Mouse (Mus musculus) embryonic facial prominence, embryonic 14.5 days (tissue): ENCODE results near the gene Uba2. TPM values are rescaled to one million over a fixed set of nuclear protein-coding genes. Genes with fewer than 3 reads are reported as not detected.
"Not testable (repeated sequence)": the region's sequence is repeated elsewhere in the genome, so short reads cannot be mapped to it uniquely, and the experiment has no call there.

ENCODE experiments used
- ATAC-seq: fragments of 200-750 bp; cut with Nextera tagmentation; 2 replicates; pipeline ENCODE4 v1.8.0; 2017; ENCODE audit warnings: low read depth, moderate number of reproducible peaks, moderate TSS enrichment
- DNase-seq: peaks from one replicate; pipeline ENCODE4 v3.0.0-alpha.2; 2015; ENCODE audit warnings: low spot score
- H3K27ac ChIP-seq: fragments of 300-500 bp; sonication (generic); replicated peaks from 2 replicates; pipeline ENCODE4 v1.5.1; 2014; ENCODE audit warnings: low read depth, mild to moderate bottlenecking, low read length, moderate library complexity
- H3K27me3 ChIP-seq: fragments of 300-500 bp; sonication (generic); replicated peaks from 2 replicates; pipeline ENCODE4 v1.6.1; 2014; ENCODE audit warnings: low read length; ENCODE audit not compliant: control insufficient read depth, insufficient read depth
- H3K36me3 ChIP-seq: fragments of 300-500 bp; sonication (generic); 2 replicates; pipeline ENCODE4 v1.6.1; 2014; ENCODE audit warnings: low read length, mixed read lengths; ENCODE audit not compliant: control insufficient read depth, insufficient read depth
- H3K4me1 ChIP-seq: fragments of 300-500 bp; sonication (generic); 2 replicates; pipeline ENCODE4 v1.6.1; 2014; ENCODE audit warnings: antibody characterized with exemption, low read length; ENCODE audit not compliant: control insufficient read depth, insufficient read depth
- H3K4me2 ChIP-seq: fragments of 300-500 bp; sonication (generic); 2 replicates; pipeline ENCODE4 v1.6.1; 2014; ENCODE audit warnings: low read depth, mild to moderate bottlenecking, low read length, moderate library complexity, mixed read lengths
- H3K4me3 ChIP-seq: fragments of 300-500 bp; sonication (generic); 2 replicates; pipeline ENCODE4 v1.5.1; 2014; ENCODE audit warnings: low read depth, mild to moderate bottlenecking, low read length
- H3K9ac ChIP-seq: fragments of 300-500 bp; sonication (generic); 2 replicates; pipeline ENCODE4 v1.6.1; 2014; ENCODE audit warnings: low read depth, mild to moderate bottlenecking, low read length, moderate library complexity, mixed read lengths
- H3K9me3 ChIP-seq: fragments of 300-500 bp; sonication (generic); 2 replicates; pipeline ENCODE4 v1.6.1; 2016; ENCODE audit warnings: low read length; ENCODE audit not compliant: control insufficient read depth
- WGBS: fragments of 180-500 bp; shearing (Covaris S2); extraction: QIAGEN DNeasy Blood & Tissue Kit; methylation state at CpG from one replicate; pipeline ENCODE4 v1.1.7; 2014; 5-methylcytosine and 5-hydroxymethylcytosine counted together
- polyA plus RNA-seq: library from polyadenylated mRNA; unstranded; fragments of >200 nt; fragmentation: Nextera tagmentation; extraction: Ambion mirVana; gene quantifications from 2 replicates; pipeline ENCODE4 v1.2.1, GENCODE M21; 2014

Uba2 gene
- polyA plus RNA-seq, 1 experiment from 2014 or later: 166 TPM

DNA sequence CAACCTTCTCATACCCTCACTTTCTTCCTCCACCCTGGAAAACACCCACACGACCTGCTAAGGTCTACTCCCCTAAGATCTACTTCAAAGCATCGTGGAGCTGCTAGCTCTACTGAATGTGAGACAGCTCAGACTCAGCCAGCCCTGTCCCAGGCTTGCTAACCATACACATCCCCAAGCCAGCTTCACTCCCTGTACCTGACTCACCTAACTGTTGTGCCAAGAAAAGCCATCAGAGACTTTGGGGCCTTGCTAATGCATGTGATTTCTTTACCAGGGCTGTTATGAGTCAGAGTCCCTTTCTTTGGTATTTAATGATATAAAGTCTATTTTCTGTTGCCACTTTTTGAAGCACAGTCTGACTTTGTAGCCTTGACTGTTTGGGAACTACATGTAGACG lies 38.3 kb downstream of the Uba2 start:
- H3K9ac ChIP-seq: no peak overlapping the region
- ATAC-seq: no peak

DNA sequence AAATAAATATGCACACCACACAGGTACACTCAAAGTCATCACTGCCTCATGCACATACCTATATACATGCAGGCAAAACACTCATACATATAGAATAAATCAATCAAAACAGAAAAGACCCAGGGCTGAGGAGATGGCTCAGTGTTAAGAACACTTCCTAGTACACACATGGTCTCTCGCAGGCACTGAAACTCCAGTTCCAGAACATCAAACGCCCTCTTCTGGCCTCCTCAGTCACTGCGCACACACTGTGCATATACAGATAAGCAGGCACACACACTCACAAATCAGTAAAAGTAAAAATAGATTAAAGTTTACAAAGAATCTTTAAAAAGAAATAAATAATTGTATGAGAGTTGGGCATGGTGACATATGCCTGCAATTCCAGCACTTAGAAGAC lies 43.1 kb downstream of the Uba2 start:
- no peak overlapping the region for H3K4me3 ChIP-seq
- peaks cover 12% of the 10 kb centered on the region; the same call in 1 of the 2 replicates for H3K9me3 ChIP-seq
- H3K4me2 ChIP-seq: no peak overlapping the region
- peaks cover 3% of the 10 kb centered on the region for H3K4me1 ChIP-seq
- no peak overlapping the region for H3K27ac ChIP-seq
- no peaks in the 10 kb centered on the region for H3K27me3 ChIP-seq
- DNase-seq (no peak), ATAC-seq (no peak)
- peaks cover 14% of the 10 kb centered on the region; the same call in 1 of the 2 replicates for H3K36me3 ChIP-seq
- no peak overlapping the region for H3K9ac ChIP-seq
- 83% methylated on average over 3 of the region's 3 CpGs for WGBS

More for the DNA sequence above, 38.3 kb downstream of the Uba2 start:
- Histone ChIP-seq H3K27me3 (no peaks in the 10 kb centered on the region), H3K4me2 (peak overlapping the region; percentile 71), H3K4me3 (peak overlapping the region; percentile 91), H3K27ac (no peak overlapping the region), H3K36me3 (peaks cover 4% of the 10 kb centered on the region; the same call in 1 of the 2 replicates), H3K9me3 (peaks cover 12% of the 10 kb centered on the region; the same call in 1 of the 2 replicates), H3K4me1 (peaks cover 18% of the 10 kb centered on the region)
- no peak for DNase-seq
- 68% methylated on average over 3 of the region's 3 CpGs for WGBS

DNA sequence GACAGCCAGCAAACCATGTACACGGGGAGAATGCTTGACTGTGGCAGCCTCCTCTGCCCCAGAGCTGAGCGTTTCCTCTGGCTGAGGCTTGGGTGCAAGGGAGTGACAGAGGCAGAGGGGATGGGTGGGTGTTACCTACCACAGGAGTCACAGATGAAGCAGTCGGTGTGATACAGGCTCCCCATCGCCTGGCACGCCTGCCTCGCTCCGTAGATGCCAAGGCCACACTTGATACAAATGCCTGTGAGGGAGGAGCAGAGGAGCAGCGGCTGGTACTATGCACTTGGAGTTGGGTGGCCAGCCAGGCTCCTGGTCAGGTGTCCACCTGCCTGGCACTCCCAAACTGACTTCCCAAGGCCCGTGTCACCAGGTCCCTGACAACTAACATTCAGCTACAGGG lies 44.1 kb downstream of the Uba2 start:
- no peak overlapping the region for H3K4me2 ChIP-seq
- ATAC-seq (no peak), DNase-seq (no peak)
- no peak overlapping the region for H3K27ac ChIP-seq
- no peaks in the 10 kb centered on the region for H3K27me3 ChIP-seq
- peaks cover 12% of the 10 kb centered on the region; the same call in 1 of the 2 replicates for H3K9me3 ChIP-seq
- H3K36me3 ChIP-seq: peaks cover 14% of the 10 kb centered on the region; the same call in 1 of the 2 replicates
- H3K4me1 ChIP-seq: no peaks in the 10 kb centered on the region
- H3K9ac ChIP-seq: no peak overlapping the region
- H3K4me3 ChIP-seq: no peak overlapping the region
- 90% methylated on average over 8 of the region's 9 CpGs for WGBS

DNA sequence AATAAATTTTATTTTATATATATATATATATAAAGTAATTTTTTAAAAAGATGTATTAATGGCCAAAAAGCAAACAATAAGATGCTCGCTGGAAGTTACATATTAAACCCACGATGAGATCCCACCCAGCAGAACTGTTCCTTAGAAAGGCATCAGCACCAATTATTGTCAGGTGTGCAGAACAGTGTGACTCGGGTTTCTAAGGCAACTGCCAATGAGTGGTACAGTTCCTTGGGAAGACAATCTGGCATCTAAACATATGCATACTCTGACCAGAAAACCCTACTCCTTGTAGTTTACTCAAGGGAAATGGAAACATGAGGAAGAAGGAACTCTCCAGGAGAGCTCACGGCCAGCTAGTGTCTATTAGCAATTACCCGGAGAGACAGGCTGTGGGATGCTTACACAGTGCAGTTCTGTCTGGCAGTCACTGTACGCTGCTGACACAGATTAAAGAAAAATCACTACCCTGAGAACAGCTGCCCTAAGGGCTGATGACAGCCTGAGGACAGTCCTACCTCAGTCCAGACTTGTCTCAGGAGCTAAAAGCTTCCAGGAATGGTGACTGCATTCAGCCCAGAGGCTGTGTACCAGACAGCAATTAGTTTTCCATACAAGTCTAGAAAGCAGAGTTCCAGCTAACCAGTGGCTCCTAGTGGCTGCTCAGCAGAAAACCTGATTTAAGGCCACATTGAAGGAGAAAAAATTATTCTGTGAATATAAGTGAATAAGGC lies 46.2 kb downstream of the Uba2 start:
- no peak overlapping the region for H3K27ac ChIP-seq
- peak; percentile 57 for DNase-seq
- no peaks in the 10 kb centered on the region for H3K4me1 ChIP-seq
- peak; percentile 45; the same call in 1 of the 2 replicates for ATAC-seq
- H3K4me3 ChIP-seq: no peak overlapping the region
- H3K9ac ChIP-seq: no peak overlapping the region
- peaks cover 12% of the 10 kb centered on the region; the same call in 1 of the 2 replicates for H3K9me3 ChIP-seq
- 65% methylated on average over 6 of the region's 6 CpGs for WGBS
- H3K27me3 ChIP-seq: no peaks in the 10 kb centered on the region
- H3K36me3 ChIP-seq: peaks cover 22% of the 10 kb centered on the region
- no peak overlapping the region for H3K4me2 ChIP-seq

DNA sequence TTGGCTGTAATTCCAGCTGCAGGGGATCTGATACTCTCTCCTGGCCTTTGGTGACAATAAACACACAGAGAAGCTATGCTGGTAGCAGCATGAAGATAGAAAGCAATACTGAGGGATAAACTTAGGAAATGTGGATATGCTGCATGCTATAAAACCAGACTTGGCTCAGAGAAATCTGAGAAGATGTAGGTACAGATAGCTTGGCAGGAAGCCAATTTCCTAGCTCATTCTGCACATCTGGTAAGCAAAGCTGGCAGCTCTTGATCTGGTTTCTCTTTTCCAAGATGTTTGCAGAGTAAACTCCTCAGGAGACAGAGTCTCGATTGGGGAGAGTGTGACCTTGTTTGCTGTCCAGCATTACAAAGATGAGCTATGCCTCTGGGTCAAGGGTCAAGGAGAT lies 48.8 kb downstream of the Uba2 start:
- ATAC-seq, H3K27me3 ChIP-seq, H3K4me1 ChIP-seq, H3K4me2 ChIP-seq, H3K4me3 ChIP-seq, H3K27ac ChIP-seq, H3K9ac ChIP-seq, H3K9me3 ChIP-seq: not testable (repeated sequence)
- WGBS: 0% methylated on average over 1 of the region's 1 CpGs
- H3K36me3 ChIP-seq: peaks cover 37% of the 10 kb centered on the region
- DNase-seq: peak; percentile 76

DNA sequence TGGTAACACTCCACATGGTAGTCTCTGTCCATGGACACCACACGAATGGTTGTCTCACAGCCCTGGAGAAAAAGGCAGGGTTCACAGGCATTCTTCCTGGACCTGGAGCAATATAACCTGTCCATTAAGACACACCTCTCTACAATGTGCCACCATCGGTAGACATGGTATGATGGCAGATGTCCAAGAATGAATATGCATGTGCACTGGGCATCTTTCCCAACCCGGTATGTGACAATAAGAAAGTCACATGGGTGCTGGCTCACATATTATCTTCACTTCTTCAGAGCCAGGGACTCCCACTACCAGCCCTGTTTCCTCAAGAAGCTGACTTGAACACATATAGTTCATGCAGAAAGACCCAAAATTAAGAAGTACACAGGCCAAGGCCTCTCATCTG lies 52.8 kb downstream of the Uba2 start:
- 85% methylated on average over 3 of the region's 3 CpGs for WGBS
- H3K4me1 ChIP-seq: no peaks in the 10 kb centered on the region
- H3K27me3 ChIP-seq: no peaks in the 10 kb centered on the region
- no peak for DNase-seq
- no peak overlapping the region for H3K4me2 ChIP-seq
- H3K27ac ChIP-seq: no peak overlapping the region
- no peaks in the 10 kb centered on the region for H3K9me3 ChIP-seq
- no peak overlapping the region for H3K4me3 ChIP-seq
- H3K36me3 ChIP-seq: peaks cover 69% of the 10 kb centered on the region
- ATAC-seq: no peak
- no peak overlapping the region for H3K9ac ChIP-seq

DNA sequence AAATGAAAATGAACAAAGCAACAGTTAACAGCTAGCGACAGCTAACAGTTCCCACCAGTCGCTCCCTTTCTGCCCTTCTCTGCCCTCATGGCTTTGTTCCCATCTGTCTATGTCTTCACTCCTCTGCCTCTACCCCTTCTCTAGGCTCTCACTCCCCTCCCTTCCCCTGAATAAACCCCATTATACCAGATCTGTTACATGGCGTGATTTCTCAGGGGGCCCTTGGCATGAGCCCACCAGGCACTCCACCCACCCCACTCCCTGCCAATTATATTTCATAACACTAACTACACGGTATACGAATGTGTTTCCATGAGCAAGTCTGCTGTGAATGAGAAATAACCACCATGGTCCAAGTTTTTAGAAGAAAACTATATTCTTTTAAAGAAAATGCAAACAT lies 60.2 kb downstream of the Uba2 start:
- ATAC-seq: peak; percentile 55
- 64% methylated on average over 5 of the region's 5 CpGs for WGBS
- Histone ChIP-seq H3K9ac (no peak overlapping the region), H3K9me3 (no peaks in the 10 kb centered on the region), H3K36me3 (peaks cover 43% of the 10 kb centered on the region), H3K27me3 (no peaks in the 10 kb centered on the region), H3K4me1 (no peaks in the 10 kb centered on the region), H3K4me3 (no peak overlapping the region), H3K4me2 (no peak overlapping the region), H3K27ac (no peak overlapping the region)
- DNase-seq: peak; percentile 22

DNA sequence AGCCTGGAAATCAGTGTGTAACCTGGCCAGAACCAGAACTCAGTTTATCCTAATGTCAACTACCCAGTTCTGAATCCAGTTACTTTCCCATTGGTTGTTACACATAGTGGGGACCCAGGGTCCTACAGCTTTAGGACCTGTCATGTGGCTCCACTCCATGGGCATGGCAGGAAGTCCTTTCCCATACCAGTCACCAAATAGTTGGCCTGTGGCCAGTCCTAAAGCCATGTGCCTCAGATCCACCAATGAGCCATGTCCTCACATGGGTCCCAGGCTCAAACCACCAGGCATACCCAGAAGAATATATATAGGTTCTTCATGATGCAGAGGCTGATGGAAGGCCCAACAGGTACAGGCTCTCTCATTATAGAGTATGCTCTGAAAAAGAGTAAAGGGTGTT lies 68.1 kb downstream of the Uba2 start:
- Histone ChIP-seq H3K36me3 (no peaks in the 10 kb centered on the region), H3K4me1 (no peaks in the 10 kb centered on the region), H3K9ac (no peak overlapping the region), H3K4me2 (no peak overlapping the region), H3K9me3 (no peaks in the 10 kb centered on the region), H3K27me3 (no peaks in the 10 kb centered on the region), H3K27ac (no peak overlapping the region), H3K4me3 (no peak overlapping the region)
- ATAC-seq (no peak), DNase-seq (no peak)

DNA sequence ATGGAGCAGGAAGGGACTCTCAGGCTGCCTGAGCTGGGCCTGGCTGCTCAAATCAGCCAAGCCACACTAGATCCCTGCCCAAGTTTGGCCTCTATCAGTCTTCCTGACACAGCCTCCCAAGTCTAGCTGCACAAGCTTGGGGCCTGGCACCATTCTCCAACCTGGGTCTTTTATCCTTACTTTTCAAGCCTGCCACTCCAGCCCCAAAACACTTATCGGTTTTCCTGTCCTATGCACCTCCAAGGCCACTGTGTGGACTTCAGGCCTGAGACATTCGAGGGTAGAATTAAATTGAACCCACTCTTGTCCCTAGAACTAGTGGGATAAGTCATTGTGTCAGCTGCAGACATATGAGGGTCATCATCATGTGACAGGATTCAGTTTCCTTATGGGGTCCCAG lies 69.4 kb downstream of the Uba2 start:
- Histone ChIP-seq H3K4me1 (no peaks in the 10 kb centered on the region), H3K27me3 (no peaks in the 10 kb centered on the region), H3K4me2 (no peak overlapping the region), H3K4me3 (no peak overlapping the region), H3K36me3 (no peaks in the 10 kb centered on the region), H3K9me3 (peaks cover 4% of the 10 kb centered on the region; the same call in 1 of the 2 replicates), H3K9ac (no peak overlapping the region), H3K27ac (no peak overlapping the region)
- ATAC-seq (no peak), DNase-seq (no peak)
- WGBS: 73% methylated on average over 2 of the region's 2 CpGs
